Mouse (Mus musculus) R1 (cell line): ENCODE measurements around the gene Pcsk4.

Source experiments
- DNase-seq: peaks from one replicate; pipeline ENCODE4 v3.0.0-alpha.2; 2018; ENCODE audit warnings: low read depth, low spot score

The Pcsk4 gene

DNA sequence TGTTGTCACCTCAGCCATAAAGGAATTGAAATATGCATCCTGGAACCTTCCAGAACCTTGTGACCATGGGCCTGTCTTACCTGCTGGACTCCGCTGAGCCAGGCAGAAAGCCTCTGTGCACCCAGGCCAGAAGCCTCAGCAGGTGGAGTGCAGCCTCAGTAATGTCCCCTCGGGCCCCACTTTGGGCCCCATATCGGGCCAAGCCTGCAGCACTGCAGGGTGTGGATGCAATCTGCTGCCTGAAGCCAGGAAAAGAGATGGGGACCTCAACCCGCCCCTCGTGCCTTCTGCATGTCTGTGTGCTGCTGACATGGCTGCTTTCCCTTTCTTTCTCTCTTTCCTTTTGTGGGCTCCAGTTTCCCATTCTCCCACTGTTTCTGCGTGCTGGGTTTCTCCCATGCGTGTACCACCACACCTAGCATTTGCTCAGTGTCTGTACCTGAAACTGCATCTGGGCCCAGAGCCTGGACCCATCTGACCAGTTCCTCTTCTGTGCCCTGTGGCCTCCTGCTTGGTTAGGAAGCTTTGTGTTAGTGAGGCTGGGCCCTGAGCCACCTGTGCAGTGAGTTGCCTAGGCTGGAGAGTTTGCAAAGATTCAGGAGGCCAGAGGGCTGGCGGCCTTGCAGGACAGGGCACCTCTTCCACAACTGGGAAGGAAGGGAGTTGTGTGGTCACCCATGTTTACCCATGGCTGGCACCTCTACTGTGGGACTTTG lies 57.3 kb downstream of the Pcsk4 start:
- no peak for DNase-seq
